Mouse (Mus musculus) heart, postnatal 0 days (tissue): ENCODE results near the gene Anapc16.

ENCODE experiments used
- CTCF ChIP-seq: IDR thresholded peaks from 2 replicates; pipeline ENCODE4 v1.5.1; 2016; ENCODE audit warnings: antibody characterized with exemption, control low read depth, low read depth
- EP300 ChIP-seq: IDR thresholded peaks from 2 replicates; pipeline ENCODE4 v1.6.1; 2016; ENCODE audit warnings: antibody characterized with exemption, low read depth

GRCm38 (mm10) chr10:59978873-59979743 lies 23.8 kb downstream of the Anapc16 start:
- TF ChIP-seq CTCF: 0 out of 2 replicates have a peak, but pooled peaks have one; percentile 10
- TF ChIP-seq EP300: no peak; the same call in 1 of the 2 replicates
